Mouse (Mus musculus) lung, embryonic 14.5 days (tissue): ENCODE measurements around the gene Gpr62. TPM values are rescaled to one million over a fixed set of nuclear protein-coding genes. Genes with fewer than 3 reads are reported as not detected.

Experiments used
- ATAC-seq: fragments of 200-750 bp; cut with Nextera tagmentation; 2 replicates; pipeline ENCODE4 v1.8.0; 2017; ENCODE audit warnings: mild to moderate bottlenecking, moderate TSS enrichment, moderate library complexity; ENCODE audit not compliant: insufficient read depth
- DNase-seq: peaks from one replicate; pipeline ENCODE4 v3.0.0-alpha.2; 2015
- H3K27ac ChIP-seq: fragments of 300-500 bp; sonication (generic); 2 replicates; pipeline ENCODE4 v1.5.1; 2014; ENCODE audit warnings: low read depth, mild to moderate bottlenecking, moderate library complexity
- H3K27me3 ChIP-seq: fragments of 300-500 bp; sonication (generic); 2 replicates; pipeline ENCODE4 v1.6.1; 2014; ENCODE audit warnings: low read length, control low read depth; ENCODE audit not compliant: insufficient read depth
- H3K36me3 ChIP-seq: fragments of 300-500 bp; sonication (generic); 2 replicates; pipeline ENCODE4 v1.6.1; 2014; ENCODE audit warnings: control low read depth; ENCODE audit not compliant: insufficient read depth
- H3K4me1 ChIP-seq: fragments of 300-500 bp; sonication (generic); 2 replicates; pipeline ENCODE4 v1.6.1; 2014; ENCODE audit warnings: antibody characterized with exemption, control low read depth; ENCODE audit not compliant: insufficient read depth
- H3K4me2 ChIP-seq: fragments of 300-500 bp; sonication (generic); 2 replicates; pipeline ENCODE4 v1.6.1; 2014; ENCODE audit warnings: mild to moderate bottlenecking
- H3K4me3 ChIP-seq: fragments of 300-500 bp; sonication (generic); 2 replicates; pipeline ENCODE4 v1.5.1; 2014; ENCODE audit warnings: low read depth, low read length
- H3K9ac ChIP-seq: fragments of 300-500 bp; sonication (generic); 2 replicates; pipeline ENCODE4 v1.6.1; 2014
- H3K9me3 ChIP-seq: fragments of 300-500 bp; sonication (generic); 2 replicates; pipeline ENCODE4 v1.6.1; 2016; ENCODE audit warnings: low read depth, low read length, control low read depth
- CTCF ChIP-seq: IDR thresholded peaks from 2 replicates; pipeline ENCODE4 v1.5.1; 2016; ENCODE audit warnings: antibody characterized with exemption, low read depth
- WGBS: fragments of 180-500 bp; shearing (Covaris S2); extraction: QIAGEN DNeasy Blood & Tissue Kit; methylation state at CpG from one replicate; pipeline ENCODE4 v1.1.7; 2014; 5-methylcytosine and 5-hydroxymethylcytosine counted together
- polyA plus RNA-seq: library from polyadenylated mRNA; unstranded; fragments of >200 nt; fragmentation: Nextera tagmentation; extraction: Ambion mirVana; gene quantifications from 2 replicates; pipeline ENCODE4 v1.2.1, GENCODE M21; 2014

Gpr62 gene
- 0.26 and 0.34 TPM in 2 replicates for polyA plus RNA-seq

DNA sequence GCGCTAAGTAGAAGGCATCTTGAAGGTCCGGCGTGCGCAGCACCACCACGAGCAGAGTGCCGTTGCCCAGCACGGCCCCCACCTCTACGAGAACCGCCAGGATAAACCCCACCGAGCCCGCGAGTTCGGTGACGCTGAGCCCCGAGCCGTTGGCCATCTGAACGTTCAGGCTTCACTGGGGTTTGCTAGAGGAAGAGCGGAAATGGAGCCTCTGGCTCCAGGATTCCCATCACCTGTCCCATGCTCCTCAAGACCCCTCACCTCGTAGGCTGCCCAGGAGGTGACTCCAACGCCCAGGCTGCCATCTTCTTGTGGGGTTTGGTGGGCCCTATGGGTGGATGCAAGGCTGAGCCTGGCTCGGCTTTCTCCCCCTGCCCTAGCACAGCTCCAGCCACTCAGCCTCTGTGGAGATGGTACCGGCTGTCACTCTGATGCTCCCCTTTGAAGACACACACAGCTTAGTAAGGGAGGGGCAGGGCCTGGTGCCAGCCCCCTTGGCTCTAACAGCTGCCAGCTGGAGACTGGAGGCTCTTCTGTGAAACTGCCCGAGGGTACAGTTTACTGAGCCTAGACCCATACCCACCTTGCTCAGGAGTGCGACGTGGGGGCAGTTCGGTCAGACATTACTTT lies at the start of gene Gpr62:
Gene Gpr62, minus strand, starts transcription at position 368 of the 630 bp plus-strand sequence.
- Histone ChIP-seq H3K4me3 (peak within 1 kb of the TSS; percentile 54), H3K36me3 (peaks cover 38% of the 10 kb centered on the region), H3K9me3 (no peaks in the 10 kb centered on the region), H3K27ac (no peak within 1 kb of the TSS; the same call in 1 of the 2 replicates), H3K4me2 (peak within 1 kb of the TSS; percentile 88), H3K27me3 (no peaks in the 10 kb centered on the region), H3K9ac (peak within 1 kb of the TSS; percentile 65), H3K4me1 (no peaks in the 10 kb centered on the region)
- no peak for TF ChIP-seq CTCF
- 34% methylated on average over 26 of the region's 26 CpGs for WGBS
- peak; percentile 16; the same call in 1 of the 2 replicates for ATAC-seq
- no peak for DNase-seq

DNA sequence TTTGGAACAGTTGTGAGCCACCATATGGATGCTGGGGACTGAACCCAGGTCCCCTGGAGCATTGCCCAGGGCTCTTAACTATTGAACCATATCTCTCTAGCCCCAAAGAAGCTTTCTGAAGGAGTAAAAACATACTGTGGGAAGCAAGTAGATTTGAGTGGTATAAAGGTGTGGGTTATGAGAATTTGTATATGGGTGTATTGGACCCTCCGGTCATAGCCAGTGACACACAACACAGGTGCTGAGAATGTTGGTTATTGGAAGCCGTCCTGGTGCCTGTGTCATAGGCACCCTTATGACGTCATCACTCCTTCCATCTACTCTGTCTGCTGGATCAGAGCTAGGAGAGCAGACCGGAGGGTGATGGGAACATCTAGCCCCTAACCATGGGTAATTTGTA lies 48.5 kb upstream of the Gpr62 start, which contains the start of gene Iqcf5:
Gene Iqcf5, plus strand, starts transcription at position 301 of the 400 bp plus-strand sequence.
- H3K9ac ChIP-seq, result no peak within 1 kb of the TSS
- H3K4me2 ChIP-seq, result no peak within 1 kb of the TSS
- H3K4me3 ChIP-seq, result no peak within 1 kb of the TSS
- no peaks in the 10 kb centered on the region for H3K4me1 ChIP-seq
- no peaks in the 10 kb centered on the region for H3K9me3 ChIP-seq
- no peak for ATAC-seq
- no peak for DNase-seq
- no peaks in the 10 kb centered on the region for H3K27me3 ChIP-seq
- no peak for TF ChIP-seq CTCF
- WGBS, result 86% methylated on average over 4 of the region's 4 CpGs
- no peaks in the 10 kb centered on the region for H3K36me3 ChIP-seq
- H3K27ac ChIP-seq, result no peak within 1 kb of the TSS

DNA sequence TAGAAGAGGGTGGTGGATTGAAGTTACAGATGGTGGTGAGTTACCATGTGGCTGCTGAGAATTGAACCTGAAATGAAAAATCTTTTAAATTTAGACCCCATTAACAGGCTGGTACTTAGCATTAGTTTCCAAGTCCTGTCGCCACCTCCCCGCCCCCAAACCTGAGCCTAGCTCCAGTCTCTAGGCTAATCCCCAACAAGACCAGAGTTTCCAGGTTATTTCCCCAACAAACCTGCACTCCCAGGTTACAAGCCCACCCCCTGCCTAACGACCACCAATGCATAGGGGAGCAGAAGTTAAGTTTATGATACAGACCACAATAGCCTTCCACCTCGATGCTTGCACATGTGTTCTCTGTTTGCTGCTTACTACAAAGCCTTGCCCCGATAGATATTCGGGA lies 47.8 kb upstream of the Gpr62 start:
- Histone ChIP-seq H3K27me3 (no peaks in the 10 kb centered on the region), H3K9ac (no peak overlapping the region), H3K4me2 (no peak overlapping the region), H3K27ac (no peak overlapping the region), H3K4me3 (no peak overlapping the region), H3K4me1 (no peaks in the 10 kb centered on the region), H3K36me3 (no peaks in the 10 kb centered on the region), H3K9me3 (no peaks in the 10 kb centered on the region)
- DNase-seq, result no peak
- TF ChIP-seq CTCF, result no peak
- ATAC-seq, result no peak
- 77% methylated on average over 6 of the region's 6 CpGs for WGBS

DNA sequence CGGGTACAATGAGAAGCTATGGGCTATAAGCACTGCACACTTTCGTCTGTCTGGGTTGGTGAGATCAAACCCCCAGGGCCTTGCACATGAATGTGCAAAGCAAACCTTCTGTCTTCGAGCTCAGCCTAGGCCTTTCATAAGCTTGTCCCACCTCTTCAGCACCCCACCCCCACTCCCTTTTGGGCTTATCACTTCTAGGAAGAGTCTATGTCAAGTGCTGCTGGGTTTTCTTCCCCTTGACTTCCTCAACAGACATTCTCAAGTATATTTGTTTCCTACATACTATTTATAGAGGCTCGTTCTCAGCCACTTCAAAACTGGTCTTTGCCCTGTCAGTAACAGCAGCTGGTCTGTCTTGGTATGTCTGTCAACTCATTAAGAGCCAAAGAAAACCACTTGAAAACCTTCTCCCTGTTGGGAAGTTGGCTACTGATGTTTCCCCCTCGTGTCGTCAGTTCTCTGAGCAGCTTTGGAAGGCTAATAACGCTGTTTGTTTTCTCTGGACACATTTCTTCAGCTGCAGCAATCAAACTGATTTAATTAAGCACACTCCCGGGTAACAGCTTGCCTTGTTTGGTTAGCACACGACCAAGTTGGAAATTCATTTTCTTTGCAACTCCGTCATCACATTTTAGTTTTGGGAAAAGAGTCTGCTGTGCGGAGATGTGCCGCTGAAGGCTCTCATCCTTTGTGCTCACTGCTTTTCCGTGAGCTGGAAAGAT lies 47.2 kb upstream of the Gpr62 start:
- DNase-seq (peak; percentile 56), ATAC-seq (peak; percentile 58)
- WGBS, result 37% methylated on average over 13 of the region's 13 CpGs
- Histone ChIP-seq H3K4me1 (no peaks in the 10 kb centered on the region), H3K36me3 (no peaks in the 10 kb centered on the region), H3K27me3 (no peaks in the 10 kb centered on the region), H3K27ac (no peak overlapping the region), H3K4me3 (no peak overlapping the region), H3K4me2 (no peak overlapping the region), H3K9me3 (no peaks in the 10 kb centered on the region), H3K9ac (no peak overlapping the region)
- no peak for TF ChIP-seq CTCF

DNA sequence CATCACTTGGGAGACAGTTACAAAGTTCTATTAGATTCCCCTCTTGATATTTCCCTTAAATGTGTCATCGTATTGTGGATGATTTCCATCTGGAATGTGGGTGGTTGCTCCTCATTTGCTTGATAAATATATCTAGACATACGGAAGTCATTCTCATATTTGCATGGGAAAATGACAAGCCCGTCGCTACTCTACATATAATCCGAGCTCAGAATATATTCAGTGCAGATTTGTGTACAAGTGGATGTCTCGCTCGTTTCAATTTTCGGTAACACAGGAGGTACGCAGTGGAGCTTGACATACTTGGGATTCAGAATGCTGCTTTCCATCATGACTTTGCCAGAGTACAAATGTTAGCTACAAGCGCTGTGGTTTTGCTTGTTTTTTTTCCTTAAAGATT lies 43.6 kb upstream of the Gpr62 start:
- H3K36me3 ChIP-seq, result no peaks in the 10 kb centered on the region
- 83% methylated on average over 10 of the region's 10 CpGs for WGBS
- H3K9me3 ChIP-seq, result no peaks in the 10 kb centered on the region
- H3K4me1 ChIP-seq, result no peaks in the 10 kb centered on the region
- no peak for ATAC-seq
- no peak overlapping the region for H3K9ac ChIP-seq
- H3K27ac ChIP-seq, result no peak overlapping the region
- no peak overlapping the region for H3K4me3 ChIP-seq
- no peak for TF ChIP-seq CTCF
- H3K27me3 ChIP-seq, result no peaks in the 10 kb centered on the region
- no peak for DNase-seq
- H3K4me2 ChIP-seq, result no peak overlapping the region

DNA sequence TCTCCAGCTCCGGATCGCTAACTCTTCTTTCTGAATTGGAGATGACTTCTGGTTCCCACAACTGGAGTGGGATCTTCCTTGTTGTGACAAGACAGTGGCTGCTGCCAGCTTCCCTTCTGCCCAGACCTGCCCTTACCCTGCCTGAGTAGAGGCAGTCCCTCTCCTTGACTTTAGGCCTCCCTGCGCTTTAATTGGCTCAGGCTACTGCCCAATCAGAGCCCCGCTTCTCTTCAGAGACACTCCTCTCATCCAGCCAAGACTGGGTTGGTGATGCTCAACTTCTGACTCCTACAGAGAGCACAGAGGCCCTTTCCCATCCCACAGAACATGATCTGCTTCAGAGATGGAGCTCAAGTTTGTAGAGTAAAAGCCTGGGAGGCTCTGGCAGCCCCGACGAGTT lies 38.5 kb upstream of the Gpr62 start:
- DNase-seq (no peak), ATAC-seq (no peak)
- WGBS, result 60% methylated on average over 6 of the region's 6 CpGs
- H3K9ac ChIP-seq, result no peak overlapping the region
- no peaks in the 10 kb centered on the region for H3K9me3 ChIP-seq
- H3K36me3 ChIP-seq, result no peaks in the 10 kb centered on the region
- H3K4me3 ChIP-seq, result no peak overlapping the region
- TF ChIP-seq CTCF, result no peak
- H3K27me3 ChIP-seq, result no peaks in the 10 kb centered on the region
- H3K4me1 ChIP-seq, result no peaks in the 10 kb centered on the region
- no peak overlapping the region for H3K4me2 ChIP-seq
- H3K27ac ChIP-seq, result no peak overlapping the region

DNA sequence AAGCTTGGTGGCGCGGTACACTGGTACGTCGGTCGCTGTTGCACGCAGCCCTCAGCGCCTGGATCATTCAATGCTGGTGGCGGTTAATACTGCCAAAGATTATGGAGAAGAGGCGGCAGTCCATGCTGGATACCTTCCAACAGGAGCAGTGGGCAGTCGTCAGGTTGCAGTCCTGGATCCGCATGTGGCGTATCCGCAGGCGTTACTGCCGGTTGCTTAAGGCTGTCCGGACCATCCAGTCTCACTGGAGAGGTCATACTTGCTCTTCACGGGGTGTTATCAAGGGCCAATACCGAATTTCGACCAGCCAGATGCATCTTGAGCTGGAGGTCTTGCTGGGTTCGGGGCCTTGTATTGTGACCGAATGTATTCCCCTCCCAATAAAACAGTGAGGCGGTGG lies 36.1 kb upstream of the Gpr62 start:
- no peak overlapping the region for H3K4me2 ChIP-seq
- H3K4me3 ChIP-seq, result no peak overlapping the region
- DNase-seq, result no peak
- no peaks in the 10 kb centered on the region for H3K4me1 ChIP-seq
- TF ChIP-seq CTCF, result no peak
- no peak for ATAC-seq
- WGBS, result 83% methylated on average over 22 of the region's 22 CpGs
- H3K36me3 ChIP-seq, result no peaks in the 10 kb centered on the region
- H3K9ac ChIP-seq, result no peak overlapping the region
- H3K9me3 ChIP-seq, result no peaks in the 10 kb centered on the region
- H3K27ac ChIP-seq, result no peak overlapping the region
- no peaks in the 10 kb centered on the region for H3K27me3 ChIP-seq
